Mouse (Mus musculus) forebrain, embryonic 10.5 days (tissue): ENCODE measurements around the gene Spem1. TPM values are rescaled to one million over a fixed set of nuclear protein-coding genes. Genes with fewer than 3 reads are reported as not detected.

Source experiments
- DNase-seq: peaks from one replicate; pipeline ENCODE4 v3.0.0-alpha.2; 2017; ENCODE audit warnings: low spot score; ENCODE audit errors: extremely low spot score
- H3K27ac ChIP-seq: fragments of 300-500 bp; sonication (generic); 2 replicates; pipeline ENCODE4 v1.5.1; 2016; ENCODE audit warnings: mild to moderate bottlenecking
- H3K27me3 ChIP-seq: fragments of 300-500 bp; sonication (generic); 2 replicates; pipeline ENCODE4 v1.6.1; 2016; ENCODE audit warnings: mild to moderate bottlenecking; ENCODE audit not compliant: poor library complexity, severe bottlenecking
- H3K36me3 ChIP-seq: fragments of 300-500 bp; sonication (generic); replicated peaks from 2 replicates; pipeline ENCODE4 v1.6.1; 2016; ENCODE audit warnings: mild to moderate bottlenecking, moderate library complexity
- H3K4me1 ChIP-seq: fragments of 300-500 bp; sonication (generic); 2 replicates; pipeline ENCODE4 v1.6.1; 2016
- H3K4me3 ChIP-seq: fragments of 300-500 bp; sonication (generic); 2 replicates; pipeline ENCODE4 v1.5.1; 2016; ENCODE audit warnings: mild to moderate bottlenecking, moderate library complexity
- H3K9me3 ChIP-seq: fragments of 300-500 bp; sonication (generic); 2 replicates; pipeline ENCODE4 v1.6.1; 2016; ENCODE audit warnings: mild to moderate bottlenecking, moderate library complexity
- WGBS: fragments of 180-500 bp; shearing (Covaris S2); methylation state at CpG from one replicate; pipeline ENCODE4 v1.1.7; 2016; 5-methylcytosine and 5-hydroxymethylcytosine counted together
- polyA plus RNA-seq: library from polyadenylated mRNA; unstranded; fragments of >200 nt; fragmentation: Nextera tagmentation; extraction: Ambion mirVana; gene quantifications from 2 replicates; pipeline ENCODE4 v1.2.1, GENCODE M21; 2016

Gene Spem1
- polyA plus RNA-seq, 1 experiment from 2014 or later = 0.19 TPM

DNA sequence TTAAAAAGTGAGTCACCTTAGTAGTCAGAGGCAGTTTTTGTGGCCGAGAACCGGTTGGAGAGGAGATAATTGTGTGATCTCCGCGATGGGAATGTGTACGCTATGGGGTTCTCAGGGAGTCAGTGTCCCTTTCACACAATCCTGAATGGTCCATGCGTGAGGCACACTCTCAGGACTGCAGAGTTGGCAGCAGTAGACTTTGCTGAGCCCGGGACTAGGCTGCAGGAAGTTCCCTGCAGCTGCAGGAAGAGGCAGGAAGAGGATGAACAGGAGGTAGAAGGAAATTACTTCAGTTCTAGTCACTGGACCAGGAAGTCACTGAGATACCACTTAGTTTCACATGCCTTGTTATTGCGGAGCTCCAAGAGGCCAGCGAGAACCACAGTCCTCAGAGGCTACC is 27.1 kb upstream of the Spem1 start:
- WGBS = 88% methylated on average over 9 of the region's 9 CpGs
- no peak overlapping the region for H3K4me3 ChIP-seq
- DNase-seq = no peak

GRCm38 (mm10) chr11:69848021-69848420 is 26.0 kb upstream of the Spem1 start:
- 96% methylated on average over 6 of the region's 6 CpGs for WGBS
- DNase-seq = no peak
- H3K9me3 ChIP-seq = no peaks in the 10 kb centered on the region
- no peaks in the 10 kb centered on the region for H3K27me3 ChIP-seq
- H3K4me3 ChIP-seq = peak overlapping the region; percentile 82; the same call in 1 of the 2 replicates
- peak overlapping the region; percentile 97; the same call in 1 of the 2 replicates for H3K27ac ChIP-seq
- H3K36me3 ChIP-seq = peaks cover 55% of the 10 kb centered on the region
- peaks cover 45% of the 10 kb centered on the region for H3K4me1 ChIP-seq

More for the DNA sequence above, 27.1 kb upstream of the Spem1 start:
- Histone ChIP-seq H3K4me1 (peaks cover 56% of the 10 kb centered on the region), H3K9me3 (no peaks in the 10 kb centered on the region), H3K27me3 (no peaks in the 10 kb centered on the region), H3K36me3 (peaks cover 55% of the 10 kb centered on the region), H3K27ac (no peak overlapping the region)

- H3K9me3 ChIP-seq = no peaks in the 10 kb centered on the region
- H3K27me3 ChIP-seq = no peaks in the 10 kb centered on the region
- H3K27ac ChIP-seq = peak overlapping the region; percentile 97
- WGBS = 11% methylated on average over 37 of the region's 37 CpGs
- H3K36me3 ChIP-seq = peaks cover 45% of the 10 kb centered on the region
- DNase-seq = no peak
- peak overlapping the region; percentile 82 for H3K4me3 ChIP-seq
- H3K4me1 ChIP-seq = peaks cover 43% of the 10 kb centered on the region
These were observed 25.0 kb upstream of the Spem1 start for GRCm38 (mm10) chr11:69846738-69847688.

DNA sequence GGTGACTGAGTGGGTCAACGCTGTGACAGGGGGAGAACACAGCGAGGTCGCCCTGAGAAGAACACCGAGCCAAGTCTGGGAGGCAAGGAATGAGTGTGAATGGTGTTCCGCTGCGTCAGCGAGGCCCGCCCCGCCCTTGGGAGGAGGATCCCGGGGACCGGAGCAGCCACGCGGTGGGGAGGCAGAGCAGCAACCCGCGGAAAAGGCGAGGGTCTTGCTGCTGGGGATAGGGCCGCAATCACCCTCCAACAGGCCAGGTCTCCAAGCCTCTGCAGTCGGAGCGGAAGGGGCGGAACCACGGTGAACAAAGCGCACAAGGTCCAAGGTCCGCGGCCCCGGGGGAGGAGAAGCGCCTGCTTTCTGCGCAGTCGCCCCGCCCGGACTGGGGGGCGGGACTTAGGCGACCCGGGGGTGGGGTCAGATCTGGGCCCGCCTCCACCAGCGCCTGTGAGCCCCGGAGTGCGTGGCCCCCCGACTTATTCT is 24.3 kb upstream of the Spem1 start, which contains the start of gene Plscr3:
Gene Plscr3, plus strand, starts transcription at position 179 of the 483 bp plus-strand sequence.
- Histone ChIP-seq H3K27me3 (no peaks in the 10 kb centered on the region), H3K27ac (peak within 1 kb of the TSS; percentile 97), H3K4me1 (peaks cover 41% of the 10 kb centered on the region), H3K4me3 (peak within 1 kb of the TSS; percentile 82), H3K9me3 (no peaks in the 10 kb centered on the region), H3K36me3 (peaks cover 37% of the 10 kb centered on the region)
- WGBS = under 1% methylated on average over 37 of the region's 38 CpGs
- DNase-seq = peak; percentile 95

- peaks cover 4% of the 10 kb centered on the region for H3K36me3 ChIP-seq
- no peak for DNase-seq
- peak overlapping the region; percentile 75 for H3K4me3 ChIP-seq
- WGBS = 4% methylated on average over 7 of the region's 7 CpGs
- H3K27ac ChIP-seq = peak overlapping the region; percentile 87
- H3K4me1 ChIP-seq = peaks cover 59% of the 10 kb centered on the region
- peaks cover 33% of the 10 kb centered on the region for H3K27me3 ChIP-seq
- H3K9me3 ChIP-seq = no peaks in the 10 kb centered on the region
These were observed 16.7 kb upstream of the Spem1 start for GRCm38 (mm10) chr11:69838714-69839104.

GRCm38 (mm10) chr11:69837952-69838713 is 16.2 kb upstream of the Spem1 start, which contains the start of gene Tmem256:
Tmem256 (plus strand) TSS chr11:69838514.
- H3K27me3 ChIP-seq = peaks cover 39% of the 10 kb centered on the region
- under 1% methylated on average over 34 of the region's 34 CpGs for WGBS
- no peaks in the 10 kb centered on the region for H3K9me3 ChIP-seq
- H3K4me1 ChIP-seq = peaks cover 62% of the 10 kb centered on the region
- H3K4me3 ChIP-seq = peak within 1 kb of the TSS; percentile 75
- peak; percentile 96 for DNase-seq
- H3K36me3 ChIP-seq = peaks cover 10% of the 10 kb centered on the region
- peak within 1 kb of the TSS; percentile 87 for H3K27ac ChIP-seq

DNA sequence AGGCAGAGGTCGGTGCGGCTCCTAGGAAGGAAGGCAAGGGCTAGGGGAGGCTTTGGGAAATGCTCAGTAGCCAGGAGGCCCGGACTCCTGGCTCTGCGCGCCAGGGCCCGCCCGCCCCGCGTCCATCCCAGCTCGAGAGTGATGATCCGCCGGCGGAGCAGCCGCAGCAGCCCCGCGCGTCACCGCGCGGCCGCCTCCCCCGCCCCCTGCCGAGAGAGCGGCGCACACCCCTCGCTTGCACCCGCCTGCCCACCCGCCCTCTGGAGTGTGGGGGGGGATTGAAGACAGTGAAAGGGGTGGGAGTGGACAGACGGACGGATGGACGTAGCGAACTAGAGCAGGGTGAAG is 15.6 kb upstream of the Spem1 start, which contains the start of gene Nlgn2:
Gene Nlgn2, minus strand, starts transcription at position 181 of the 348 bp plus-strand sequence.
- H3K4me3 ChIP-seq = peak within 1 kb of the TSS; percentile 75
- H3K36me3 ChIP-seq = peaks cover 15% of the 10 kb centered on the region
- peak within 1 kb of the TSS; percentile 87 for H3K27ac ChIP-seq
- no peak for DNase-seq
- peaks cover 62% of the 10 kb centered on the region for H3K4me1 ChIP-seq
- no peaks in the 10 kb centered on the region for H3K9me3 ChIP-seq
- under 1% methylated on average over 32 of the region's 32 CpGs for WGBS
- peaks cover 44% of the 10 kb centered on the region for H3K27me3 ChIP-seq

- under 1% methylated on average over 52 of the region's 52 CpGs for whole genome bisulfite sequencing
- H3K4me1 ChIP-seq = peaks cover 62% of the 10 kb centered on the region
These were observed 15.0 kb upstream of the Spem1 start for GRCm38 (mm10) chr11:69836703-69837576.

DNA sequence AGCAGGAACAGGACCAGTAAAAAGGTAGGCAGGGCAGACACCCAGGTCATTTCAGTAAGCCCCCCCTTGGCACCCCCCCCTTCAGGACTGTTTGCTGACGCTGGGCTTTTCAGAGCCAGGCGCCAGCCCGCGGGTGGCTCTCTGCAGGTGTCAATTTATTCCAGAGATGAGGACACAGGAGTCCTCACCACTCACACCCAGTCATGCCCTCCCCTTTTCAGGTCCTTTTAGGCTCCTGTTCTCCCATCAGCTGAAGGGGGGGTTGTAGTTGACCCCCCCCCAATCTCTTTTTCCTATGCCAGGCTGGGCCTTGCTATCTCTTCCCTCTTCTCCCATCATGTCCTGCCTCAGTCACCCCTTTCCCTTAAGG is 14.0 kb upstream of the Spem1 start:
- H3K4me1 ChIP-seq = peaks cover 66% of the 10 kb centered on the region
- peaks cover 31% of the 10 kb centered on the region for H3K36me3 ChIP-seq
- no peaks in the 10 kb centered on the region for H3K9me3 ChIP-seq
- H3K27ac ChIP-seq = peak overlapping the region; percentile 87
- no peak for DNase-seq
- H3K4me3 ChIP-seq = peak overlapping the region; percentile 75
- peaks cover 52% of the 10 kb centered on the region for H3K27me3 ChIP-seq
- 2% methylated on average over 4 of the region's 4 CpGs for WGBS

More at GRCm38 (mm10) chr11:69836703-69837576, 15.0 kb upstream of the Spem1 start:
- peak overlapping the region; percentile 87 for H3K27ac ChIP-seq
- peak overlapping the region; percentile 75 for H3K4me3 ChIP-seq
- peak; percentile 54 for DNase-seq
- H3K27me3 ChIP-seq = peaks cover 51% of the 10 kb centered on the region
- peaks cover 22% of the 10 kb centered on the region for H3K36me3 ChIP-seq
- H3K9me3 ChIP-seq = no peaks in the 10 kb centered on the region

DNA sequence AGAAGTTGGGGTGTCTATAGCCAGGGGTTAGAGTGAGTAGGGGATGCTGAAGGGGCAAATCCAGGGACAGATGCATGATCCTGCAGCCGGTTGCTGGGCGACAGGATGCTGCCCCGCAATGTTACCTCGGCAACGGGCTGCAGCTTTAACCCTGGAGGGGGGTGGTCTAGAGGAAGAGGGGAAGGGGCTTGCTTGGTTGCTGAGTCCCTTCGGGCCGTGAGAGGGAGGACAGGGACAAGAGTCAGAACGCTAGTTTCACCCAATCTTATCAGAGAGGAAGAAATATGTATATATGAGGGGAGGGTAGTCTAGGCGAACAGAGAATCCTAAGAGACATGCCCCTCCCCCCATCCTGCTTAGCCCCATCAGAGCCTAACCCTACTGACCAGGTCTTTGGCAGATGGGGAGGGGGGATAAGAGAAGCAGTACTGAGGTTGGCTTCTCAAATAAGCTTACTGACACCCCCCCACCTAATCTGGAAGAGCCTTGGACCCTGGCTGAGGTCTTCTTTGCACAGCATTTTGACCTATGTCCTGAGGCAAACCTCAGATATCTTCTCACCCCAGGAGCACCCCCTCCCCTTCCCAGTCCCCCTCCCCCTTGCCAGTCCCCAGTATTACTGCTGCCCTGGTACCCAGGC is 13.5 kb upstream of the Spem1 start:
- peaks cover 33% of the 10 kb centered on the region for H3K36me3 ChIP-seq
- peak overlapping the region; percentile 87 for H3K27ac ChIP-seq
- peak overlapping the region; percentile 75 for H3K4me3 ChIP-seq
- no peaks in the 10 kb centered on the region for H3K9me3 ChIP-seq
- H3K27me3 ChIP-seq = peaks cover 52% of the 10 kb centered on the region
- peaks cover 69% of the 10 kb centered on the region for H3K4me1 ChIP-seq
- peak; percentile 59 for DNase-seq
- 2% methylated on average over 9 of the region's 9 CpGs for WGBS

DNA sequence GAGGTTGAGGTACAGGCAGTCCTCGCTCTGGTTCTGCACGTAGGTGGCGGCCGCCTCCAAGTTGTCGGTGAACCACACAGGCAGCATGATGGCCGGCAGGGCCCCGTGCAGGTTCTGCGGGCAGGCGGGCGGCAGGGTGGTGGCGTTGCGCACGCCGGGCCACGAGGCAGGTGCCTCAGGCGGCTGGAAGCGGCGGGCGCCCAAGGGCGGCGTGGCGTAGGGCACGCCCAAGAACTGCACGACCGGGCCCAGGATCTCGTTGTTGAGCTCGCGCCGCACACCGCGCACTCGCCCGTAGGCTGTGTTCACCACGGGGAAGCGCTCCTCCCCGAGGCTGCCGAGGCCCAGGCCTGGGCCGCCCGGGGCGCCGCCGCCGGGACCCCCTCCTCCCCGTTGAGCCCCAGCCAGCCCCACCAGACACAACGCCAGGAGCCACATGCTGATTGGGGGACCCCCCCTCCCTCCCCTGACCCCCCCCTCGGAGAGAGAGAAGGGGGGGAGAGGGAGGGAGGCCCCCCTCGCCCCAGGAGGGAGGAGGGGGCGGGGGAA is 12.1 kb upstream of the Spem1 start:
- H3K27ac ChIP-seq = peak overlapping the region; percentile 87
- H3K27me3 ChIP-seq = peaks cover 52% of the 10 kb centered on the region
- DNase-seq = no peak
- H3K4me1 ChIP-seq = peaks cover 66% of the 10 kb centered on the region
- H3K9me3 ChIP-seq = no peaks in the 10 kb centered on the region
- peak overlapping the region; percentile 75 for H3K4me3 ChIP-seq
- H3K36me3 ChIP-seq = peaks cover 37% of the 10 kb centered on the region
- 6% methylated on average over 44 of the region's 48 CpGs for WGBS
